ENCODE assay signal across 18 mouse cellular contexts in the genomic region with DNA sequence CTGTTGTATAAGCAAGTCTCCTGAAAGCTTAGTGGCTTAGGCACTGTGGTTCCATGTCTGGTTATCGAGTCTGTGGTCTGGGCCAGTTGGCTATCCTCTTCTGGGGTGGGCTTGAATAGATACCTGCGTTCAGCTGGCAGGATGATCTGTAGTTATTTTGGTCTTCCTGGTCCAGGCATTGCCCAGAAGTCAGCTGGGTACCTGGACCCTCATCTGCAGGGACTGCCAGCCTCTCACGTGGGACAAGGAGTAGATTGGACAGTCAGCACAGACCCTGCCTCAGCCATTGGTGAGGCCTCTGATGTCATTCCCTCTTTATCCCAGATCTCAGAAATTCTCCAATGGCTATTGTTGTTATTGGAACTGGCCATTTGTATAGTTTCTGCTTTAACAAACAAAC.
"Had no signal": no experiment of that assay in that cellular context is flagged by ENCODE, and none has a peak within 500 bp of the region (broad histone marks: within the 10 kb centered on the region; RNA-seq: fewer than 3 reads in every experiment).

No protein-coding gene starts in this region.

- DNase-seq: cerebellum, adult 8-10 months; cerebellum, adult 9-10 months; cerebellum, postnatal 25 days; cerebellum, postnatal 36 days; embryo, embryonic 11 days; forebrain, postnatal 0 days; gastrocnemius, adult 2 months; gastrocnemius, postnatal 10 days; gastrocnemius, postnatal 14 days; gastrocnemius, postnatal 25 days; gastrocnemius, postnatal 36 days; heart, adult 11 months; heart, adult 18-20 months; heart, adult 2 months had no signal

- ATAC-seq: forebrain, embryonic 13.5 days; forebrain, embryonic 14.5 days; forebrain, embryonic 15.5 days; forebrain, embryonic 16.5 days; forebrain, postnatal 0 days had no signal
